Mouse (Mus musculus) forebrain, embryonic 11.5 days (tissue): ENCODE measurements around the gene Rock2. TPM values are rescaled to one million over a fixed set of nuclear protein-coding genes. Genes with fewer than 3 reads are reported as not detected.

Experiments used
- ATAC-seq: fragments of 200-750 bp; cut with Nextera tagmentation; replicated peaks from 2 replicates; pipeline ENCODE4 v1.8.0; 2017; ENCODE audit warnings: moderate TSS enrichment; ENCODE audit not compliant: low FRiP score
- DNase-seq: peaks from one replicate; pipeline ENCODE4 v3.0.0-alpha.2; 2017; ENCODE audit warnings: low spot score
- H3K27ac ChIP-seq: fragments of 300-500 bp; sonication (generic); 2 replicates; pipeline ENCODE4 v1.5.1; 2014; ENCODE audit warnings: low read depth, low read length
- H3K27me3 ChIP-seq: fragments of 300-500 bp; sonication (generic); 2 replicates; pipeline ENCODE4 v1.6.1; 2014; ENCODE audit warnings: mild to moderate bottlenecking, low read length, mixed read lengths; ENCODE audit not compliant: control insufficient read depth, insufficient read depth
- H3K36me3 ChIP-seq: fragments of 300-500 bp; sonication (generic); 2 replicates; pipeline ENCODE4 v1.6.1; 2014; ENCODE audit warnings: mild to moderate bottlenecking, low read length, moderate library complexity, mixed read lengths; ENCODE audit not compliant: control insufficient read depth, insufficient read depth
- H3K4me1 ChIP-seq: fragments of 300-500 bp; sonication (generic); replicated peaks from 2 replicates; pipeline ENCODE4 v1.6.1; 2014; ENCODE audit warnings: low read length, mixed read lengths; ENCODE audit not compliant: control insufficient read depth, insufficient read depth
- H3K4me2 ChIP-seq: fragments of 300-500 bp; sonication (generic); 2 replicates; pipeline ENCODE4 v1.6.1; 2014; ENCODE audit warnings: low read depth, mild to moderate bottlenecking, low read length, moderate library complexity, mixed read lengths; ENCODE audit not compliant: severe bottlenecking
- H3K4me3 ChIP-seq: fragments of 300-500 bp; sonication (generic); 2 replicates; pipeline ENCODE4 v1.5.1; 2014; ENCODE audit warnings: low read depth, low read length
- H3K9ac ChIP-seq: fragments of 300-500 bp; sonication (generic); 2 replicates; pipeline ENCODE4 v1.6.1; 2014; ENCODE audit warnings: low read length
- H3K9me3 ChIP-seq: fragments of 300-500 bp; sonication (generic); 2 replicates; pipeline ENCODE4 v1.6.1; 2016; ENCODE audit warnings: low read length, mixed read lengths; ENCODE audit not compliant: control insufficient read depth
- WGBS: fragments of 180-500 bp; shearing (Covaris S2); extraction: QIAGEN DNeasy Blood & Tissue Kit; methylation state at CpG from one replicate; pipeline ENCODE4 v1.1.7; 2014; 5-methylcytosine and 5-hydroxymethylcytosine counted together
- polyA plus RNA-seq: library from polyadenylated mRNA; unstranded; fragments of >200 nt; fragmentation: Nextera tagmentation; extraction: Ambion mirVana; gene quantifications from 2 replicates; pipeline ENCODE4 v1.2.1, GENCODE M21; 2014

Rock2 gene
- polyA plus RNA-seq, 1 experiment from 2014 or later: 17.9 TPM

- H3K27ac ChIP-seq: no peak overlapping the region
- H3K36me3 ChIP-seq: no peaks in the 10 kb centered on the region
- DNase-seq: no peak
- no peaks in the 10 kb centered on the region for H3K4me1 ChIP-seq
- no peak overlapping the region for H3K4me3 ChIP-seq
- H3K9ac ChIP-seq: no peak overlapping the region
- ATAC-seq: no peak
- no peak overlapping the region for H3K4me2 ChIP-seq
- no peaks in the 10 kb centered on the region for H3K9me3 ChIP-seq
- H3K27me3 ChIP-seq: no peaks in the 10 kb centered on the region
- 92% methylated on average over 6 of the region's 6 CpGs for WGBS
Observed at GRCm38 (mm10) chr12:17024554-17025110, 129.9 kb downstream of the Rock2 start.

- 48% methylated on average over 13 of the region's 13 CpGs for WGBS
- no peak overlapping the region for H3K27ac ChIP-seq
- no peak overlapping the region for H3K9ac ChIP-seq
- ATAC-seq (0 out of 2 replicates have a peak, but pooled peaks have one; percentile 58), DNase-seq (peak; percentile 88)
- no peak overlapping the region for H3K4me2 ChIP-seq
- no peaks in the 10 kb centered on the region for H3K4me1 ChIP-seq
- H3K9me3 ChIP-seq: no peaks in the 10 kb centered on the region
- H3K4me3 ChIP-seq: no peak overlapping the region
- H3K27me3 ChIP-seq: no peaks in the 10 kb centered on the region
- no peaks in the 10 kb centered on the region for H3K36me3 ChIP-seq
Observed at GRCm38 (mm10) chr12:17032694-17033463, 138.2 kb downstream of the Rock2 start.

GRCm38 (mm10) chr12:17033464-17033841, 138.8 kb downstream of the Rock2 start:
- DNase-seq (no peak), ATAC-seq (no peak)
- Histone ChIP-seq H3K27me3 (no peaks in the 10 kb centered on the region), H3K9ac (no peak overlapping the region), H3K9me3 (no peaks in the 10 kb centered on the region), H3K4me1 (no peaks in the 10 kb centered on the region), H3K4me2 (no peak overlapping the region), H3K4me3 (no peak overlapping the region), H3K27ac (no peak overlapping the region), H3K36me3 (no peaks in the 10 kb centered on the region)
- WGBS: 80% methylated on average over 9 of the region's 9 CpGs

GRCm38 (mm10) chr12:17034671-17035070, 140.0 kb downstream of the Rock2 start:
- Histone ChIP-seq H3K27me3 (no peaks in the 10 kb centered on the region), H3K4me2 (no peak overlapping the region), H3K4me1 (no peaks in the 10 kb centered on the region), H3K9me3 (no peaks in the 10 kb centered on the region), H3K9ac (no peak overlapping the region), H3K36me3 (no peaks in the 10 kb centered on the region), H3K4me3 (no peak overlapping the region), H3K27ac (no peak overlapping the region)
- ATAC-seq (no peak), DNase-seq (no peak)
- WGBS: 86% methylated on average over 5 of the region's 5 CpGs

GRCm38 (mm10) chr12:17035128-17035527, 140.4 kb downstream of the Rock2 start:
- WGBS: 72% methylated on average over 2 of the region's 2 CpGs
- no peaks in the 10 kb centered on the region for H3K4me1 ChIP-seq
- no peak overlapping the region for H3K9ac ChIP-seq
- ATAC-seq (no peak), DNase-seq (no peak)
- H3K9me3 ChIP-seq: no peaks in the 10 kb centered on the region
- no peak overlapping the region for H3K27ac ChIP-seq
- no peaks in the 10 kb centered on the region for H3K36me3 ChIP-seq
- H3K4me2 ChIP-seq: no peak overlapping the region
- H3K27me3 ChIP-seq: no peaks in the 10 kb centered on the region
- no peak overlapping the region for H3K4me3 ChIP-seq

- Histone ChIP-seq H3K27me3 (no peaks in the 10 kb centered on the region), H3K9ac (no peak overlapping the region), H3K4me2 (no peak overlapping the region), H3K9me3 (no peaks in the 10 kb centered on the region), H3K27ac (no peak overlapping the region), H3K4me3 (no peak overlapping the region), H3K36me3 (no peaks in the 10 kb centered on the region), H3K4me1 (no peaks in the 10 kb centered on the region)
- WGBS: 70% methylated on average over 9 of the region's 9 CpGs
- ATAC-seq (no peak), DNase-seq (no peak)
Observed at GRCm38 (mm10) chr12:17036532-17036931, 141.8 kb downstream of the Rock2 start.

GRCm38 (mm10) chr12:17037053-17037610, 142.4 kb downstream of the Rock2 start:
- H3K4me3 ChIP-seq: no peak overlapping the region
- ATAC-seq: no peak
- 66% methylated on average over 14 of the region's 14 CpGs for WGBS
- no peaks in the 10 kb centered on the region for H3K9me3 ChIP-seq
- no peak overlapping the region for H3K27ac ChIP-seq
- H3K27me3 ChIP-seq: no peaks in the 10 kb centered on the region
- DNase-seq: no peak
- H3K4me2 ChIP-seq: no peak overlapping the region
- H3K4me1 ChIP-seq: no peaks in the 10 kb centered on the region
- H3K36me3 ChIP-seq: no peaks in the 10 kb centered on the region
- H3K9ac ChIP-seq: no peak overlapping the region
